Mouse (Mus musculus) midbrain, embryonic 14.5 days (tissue): Measurements from ENCODE around the gene Naa16. TPM values are rescaled to one million over a fixed set of nuclear protein-coding genes. Genes with fewer than 3 reads are reported as not detected.
A peak's percentile ranks its signal among the peaks of the same experiment; 100 is the strongest.

Experiments used
- ATAC-seq: fragments of 200-750 bp; cut with Nextera tagmentation; 2 replicates; pipeline ENCODE4 v1.8.0; 2017; ENCODE audit warnings: moderate number of reproducible peaks, moderate library complexity; ENCODE audit not compliant: low FRiP score, low TSS enrichment
- DNase-seq: peaks from one replicate; pipeline ENCODE4 v3.0.0-alpha.2; 2015
- H3K27ac ChIP-seq: fragments of 300-500 bp; sonication (generic); replicated peaks from 2 replicates; pipeline ENCODE4 v1.5.1; 2014; ENCODE audit warnings: mild to moderate bottlenecking, low read depth, low read length, moderate library complexity
- H3K27me3 ChIP-seq: fragments of 300-500 bp; sonication (generic); 2 replicates; pipeline ENCODE4 v1.6.1; 2014; ENCODE audit warnings: low read length, control low read depth, mixed read lengths; ENCODE audit not compliant: control insufficient read depth, insufficient read depth
- H3K36me3 ChIP-seq: fragments of 300-500 bp; sonication (generic); 2 replicates; pipeline ENCODE4 v1.6.1; 2014; ENCODE audit warnings: low read length, control low read depth; ENCODE audit not compliant: control insufficient read depth, insufficient read depth
- H3K4me1 ChIP-seq: fragments of 300-500 bp; sonication (generic); 2 replicates; pipeline ENCODE4 v1.6.1; 2014; ENCODE audit warnings: mild to moderate bottlenecking, antibody characterized with exemption, low read length, control low read depth; ENCODE audit not compliant: control insufficient read depth, insufficient read depth
- H3K4me2 ChIP-seq: fragments of 300-500 bp; sonication (generic); 2 replicates; pipeline ENCODE4 v1.6.1; 2014; ENCODE audit warnings: mild to moderate bottlenecking, low read length, moderate library complexity
- H3K4me3 ChIP-seq: fragments of 300-500 bp; sonication (generic); replicated peaks from 2 replicates; pipeline ENCODE4 v1.5.1; 2014; ENCODE audit warnings: low read depth, low read length
- H3K9ac ChIP-seq: fragments of 300-500 bp; sonication (generic); replicated peaks from 2 replicates; pipeline ENCODE4 v1.6.1; 2014; ENCODE audit warnings: mild to moderate bottlenecking, low read length, moderate library complexity
- H3K9me3 ChIP-seq: fragments of 300-500 bp; sonication (generic); 2 replicates; pipeline ENCODE4 v1.6.1; 2016; ENCODE audit warnings: low read length, control low read depth, mixed read lengths; ENCODE audit not compliant: control insufficient read depth
- WGBS: fragments of 180-500 bp; shearing (Covaris S2); extraction: QIAGEN DNeasy Blood & Tissue Kit; methylation state at CpG from one replicate; pipeline ENCODE4 v1.1.7; 2014; 5-methylcytosine and 5-hydroxymethylcytosine counted together
- polyA plus RNA-seq: library from polyadenylated mRNA; unstranded; fragments of >200 nt; fragmentation: Nextera tagmentation; extraction: Ambion mirVana; gene quantifications from 2 replicates; pipeline ENCODE4 v1.2.1, GENCODE M21; 2014

Naa16 gene
- polyA plus RNA-seq, 1 experiment from 2014 or later = 25.2 TPM

DNA sequence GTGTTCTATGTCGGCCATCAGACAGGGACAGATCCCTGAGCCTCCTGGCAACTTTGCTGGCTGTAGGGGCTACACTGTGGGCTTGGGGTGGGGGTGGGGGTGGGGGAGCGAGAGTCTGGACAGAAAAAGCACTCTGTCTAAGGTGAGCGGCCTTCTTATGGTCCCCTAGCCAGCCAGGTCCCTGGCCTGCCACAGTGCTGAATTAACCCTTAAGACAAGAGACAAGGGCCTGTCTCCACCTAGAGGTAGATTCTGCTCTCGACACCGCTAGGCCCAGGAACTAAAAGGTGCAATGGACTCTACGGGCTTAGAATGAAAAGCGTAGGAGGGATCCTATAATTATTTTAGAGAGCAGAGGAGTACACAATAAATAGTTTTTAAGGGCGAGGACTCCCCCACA, 69.4 kb downstream of the Naa16 start:
- H3K9me3 ChIP-seq = no peaks in the 10 kb centered on the region
- no peak overlapping the region for H3K4me2 ChIP-seq
- no peak overlapping the region for H3K4me3 ChIP-seq
- 27% methylated on average over 8 of the region's 8 CpGs for WGBS
- no peaks in the 10 kb centered on the region for H3K36me3 ChIP-seq
- H3K4me1 ChIP-seq = 0 out of 2 replicates have a peak, but pooled peaks cover 2% of the 10 kb centered on the region
- ATAC-seq = peak; percentile 66; the same call in 1 of the 2 replicates
- DNase-seq = peak; percentile 71
- H3K9ac ChIP-seq = no peak overlapping the region
- H3K27me3 ChIP-seq = no peaks in the 10 kb centered on the region
- H3K27ac ChIP-seq = no peak overlapping the region

DNA sequence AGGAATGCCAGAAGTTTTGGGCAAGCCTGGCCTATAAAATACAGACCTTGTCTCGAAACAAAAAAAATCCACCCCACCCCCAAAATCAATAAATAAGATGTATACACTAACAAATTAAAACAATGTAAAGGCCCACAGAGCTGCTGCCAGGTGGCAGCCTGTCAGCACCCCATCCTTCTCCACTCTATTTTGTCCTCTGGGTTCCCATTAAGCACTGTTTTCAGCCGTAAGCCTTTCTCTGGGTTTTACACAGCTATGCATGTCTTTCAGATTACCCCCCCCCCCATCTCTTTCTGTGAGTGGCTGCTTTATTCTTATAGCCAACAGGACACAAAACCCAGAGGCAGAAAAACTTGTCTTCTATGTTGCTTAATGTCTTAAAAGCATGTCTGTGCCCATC, 73.0 kb downstream of the Naa16 start:
- H3K27me3 ChIP-seq = no peaks in the 10 kb centered on the region
- H3K9ac ChIP-seq = no peak overlapping the region
- no peak overlapping the region for H3K4me2 ChIP-seq
- no peaks in the 10 kb centered on the region for H3K4me1 ChIP-seq
- DNase-seq = no peak
- no peaks in the 10 kb centered on the region for H3K9me3 ChIP-seq
- no peak overlapping the region for H3K27ac ChIP-seq
- WGBS = 61% methylated on average over 2 of the region's 2 CpGs
- ATAC-seq = no peak
- H3K4me3 ChIP-seq = no peak overlapping the region
- H3K36me3 ChIP-seq = no peaks in the 10 kb centered on the region

DNA sequence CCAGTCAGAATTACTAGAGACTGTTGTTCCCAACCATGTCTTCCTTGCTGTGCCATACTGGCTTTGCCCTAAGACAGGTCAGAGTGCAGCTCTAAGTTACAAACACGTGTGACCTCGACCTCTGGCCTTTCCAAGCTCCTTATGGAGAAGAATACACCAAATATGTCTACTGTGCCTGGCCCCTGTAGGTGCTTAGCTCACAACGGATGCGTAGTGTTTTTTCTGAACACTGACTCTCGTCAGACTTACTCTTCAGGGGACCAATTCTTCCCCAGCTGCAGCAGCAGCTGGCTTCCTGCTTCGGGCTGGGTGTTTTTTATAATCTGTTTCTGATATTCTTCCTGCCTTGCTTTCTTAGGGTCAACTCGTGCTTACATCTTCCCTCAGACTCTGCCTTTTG, 74.7 kb downstream of the Naa16 start:
- ATAC-seq = no peak

DNA sequence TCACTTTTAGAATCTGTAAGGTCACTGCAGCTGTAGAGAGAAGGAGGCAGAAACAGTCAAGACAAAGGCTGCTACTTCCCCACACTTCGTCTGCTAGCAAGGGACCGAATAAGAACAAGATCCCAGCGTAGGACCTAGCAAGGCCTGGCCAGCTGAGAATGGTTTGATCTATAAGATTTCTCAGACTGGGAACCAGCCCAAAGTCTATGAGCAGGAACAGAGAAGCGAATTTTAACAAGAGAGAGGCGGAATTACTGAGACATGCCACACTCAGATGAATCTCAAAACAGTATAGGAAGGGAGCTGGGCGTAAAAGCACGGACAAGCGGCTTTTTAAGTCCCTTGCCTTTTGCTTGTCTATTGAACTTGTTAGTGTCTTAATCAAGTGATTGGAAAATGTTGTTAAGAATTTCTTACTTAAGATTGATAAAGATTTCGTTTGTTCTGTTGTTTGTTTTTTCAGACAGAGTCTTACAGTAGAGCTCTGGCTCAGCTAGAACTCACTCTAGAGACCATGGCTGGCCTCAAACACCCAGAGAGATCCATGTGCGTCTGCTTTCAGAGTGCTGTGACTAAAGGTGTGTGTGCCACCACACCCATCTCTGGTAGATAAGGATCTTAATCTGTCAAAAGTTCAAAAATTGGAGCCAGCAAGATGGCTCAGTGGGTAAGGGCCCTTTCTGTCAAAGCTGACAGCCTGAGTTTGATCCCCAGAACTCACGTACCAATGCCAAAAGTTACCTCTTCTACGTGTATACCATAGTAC, 76.2 kb downstream of the Naa16 start:
- ATAC-seq (no peak), DNase-seq (no peak)
- WGBS = 79% methylated on average over 12 of the region's 12 CpGs

More for the DNA sequence above, 74.7 kb downstream of the Naa16 start:
- Histone ChIP-seq H3K4me3 (no peak overlapping the region), H3K9ac (no peak overlapping the region), H3K36me3 (no peaks in the 10 kb centered on the region), H3K9me3 (no peaks in the 10 kb centered on the region), H3K4me1 (no peaks in the 10 kb centered on the region), H3K27me3 (no peaks in the 10 kb centered on the region), H3K27ac (no peak overlapping the region), H3K4me2 (no peak overlapping the region)
- 76% methylated on average over 7 of the region's 7 CpGs for WGBS
- DNase-seq = no peak

DNA sequence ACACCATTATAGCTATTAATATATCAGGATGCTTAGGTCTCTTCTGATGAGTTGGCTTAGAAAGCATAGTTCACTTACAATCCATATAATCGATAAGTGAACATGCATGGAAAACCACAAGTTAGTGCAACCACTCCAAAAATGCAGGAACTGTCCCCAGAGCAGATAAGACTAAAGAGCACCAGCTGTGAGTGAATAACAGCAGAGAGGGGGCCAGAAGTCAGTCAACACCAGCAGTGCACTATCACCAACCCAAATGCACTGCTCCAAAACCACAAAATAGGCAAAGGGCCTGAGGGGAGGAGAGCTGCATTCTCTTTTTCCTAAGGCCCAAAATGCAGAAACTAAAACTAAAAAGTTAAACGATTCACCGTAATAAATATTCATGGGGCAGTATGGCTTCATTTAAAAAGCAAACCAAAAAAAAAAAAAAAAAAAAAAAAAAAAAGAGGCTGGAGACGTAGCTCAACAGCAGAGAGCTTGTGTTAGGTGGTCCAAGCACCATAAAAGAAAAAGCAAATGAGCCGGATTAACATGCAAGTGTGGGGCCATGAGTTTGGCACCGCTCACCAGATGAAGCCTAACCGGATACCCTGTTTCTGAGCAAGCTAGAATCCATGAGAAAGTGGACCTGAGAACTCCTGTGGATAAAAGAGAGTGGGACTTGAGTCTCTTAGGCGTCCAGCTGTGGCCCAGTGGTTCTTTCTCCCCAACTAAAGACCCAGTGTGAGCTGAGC, 77.0 kb downstream of the Naa16 start:
- ATAC-seq = no peak
- no peaks in the 10 kb centered on the region for H3K4me1 ChIP-seq
- H3K9me3 ChIP-seq = no peaks in the 10 kb centered on the region
- H3K27ac ChIP-seq = 0 out of 2 replicates have a peak overlapping the region, but pooled peaks have one; percentile 20
- H3K4me3 ChIP-seq = no peak overlapping the region
- WGBS = 63% methylated on average over 8 of the region's 8 CpGs
- H3K9ac ChIP-seq = no peak overlapping the region
- no peak overlapping the region for H3K4me2 ChIP-seq
- DNase-seq = no peak
- H3K27me3 ChIP-seq = no peaks in the 10 kb centered on the region
- no peaks in the 10 kb centered on the region for H3K36me3 ChIP-seq

More for the DNA sequence above, 76.2 kb downstream of the Naa16 start:
- no peaks in the 10 kb centered on the region for H3K4me1 ChIP-seq
- H3K36me3 ChIP-seq = no peaks in the 10 kb centered on the region
- H3K9ac ChIP-seq = no peak overlapping the region
- H3K27me3 ChIP-seq = no peaks in the 10 kb centered on the region
- H3K4me3 ChIP-seq = no peak overlapping the region
- H3K4me2 ChIP-seq = no peak overlapping the region
- H3K27ac ChIP-seq = 0 out of 2 replicates have a peak overlapping the region, but pooled peaks have one; percentile 20
- no peaks in the 10 kb centered on the region for H3K9me3 ChIP-seq

DNA sequence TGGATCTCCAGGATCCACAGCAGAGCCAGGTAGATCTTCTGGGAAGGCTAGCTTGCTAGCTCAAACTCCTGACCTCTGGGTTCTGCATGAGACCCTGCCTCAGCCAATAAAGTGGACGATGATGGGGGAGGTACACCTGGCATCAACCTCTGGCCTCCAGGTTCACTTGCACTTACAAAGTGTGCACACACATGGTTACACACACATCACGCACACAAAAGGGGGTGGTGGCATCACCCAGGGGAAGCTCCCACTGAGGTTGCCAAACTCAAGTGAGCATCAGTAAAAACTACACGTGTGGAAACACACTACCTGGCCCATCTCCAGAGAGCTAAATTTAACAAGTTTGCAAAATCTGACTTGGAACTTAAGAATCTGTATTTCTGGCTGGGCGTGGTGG, 77.9 kb downstream of the Naa16 start:
- H3K36me3 ChIP-seq = no peaks in the 10 kb centered on the region
- no peak for DNase-seq
- 87% methylated on average over 4 of the region's 4 CpGs for WGBS
- no peak overlapping the region for H3K4me3 ChIP-seq
- H3K9me3 ChIP-seq = no peaks in the 10 kb centered on the region
- no peak overlapping the region for H3K9ac ChIP-seq
- H3K4me2 ChIP-seq = no peak overlapping the region
- H3K27me3 ChIP-seq = no peaks in the 10 kb centered on the region
- H3K4me1 ChIP-seq = no peaks in the 10 kb centered on the region
- no peak overlapping the region for H3K27ac ChIP-seq
- ATAC-seq = no peak

DNA sequence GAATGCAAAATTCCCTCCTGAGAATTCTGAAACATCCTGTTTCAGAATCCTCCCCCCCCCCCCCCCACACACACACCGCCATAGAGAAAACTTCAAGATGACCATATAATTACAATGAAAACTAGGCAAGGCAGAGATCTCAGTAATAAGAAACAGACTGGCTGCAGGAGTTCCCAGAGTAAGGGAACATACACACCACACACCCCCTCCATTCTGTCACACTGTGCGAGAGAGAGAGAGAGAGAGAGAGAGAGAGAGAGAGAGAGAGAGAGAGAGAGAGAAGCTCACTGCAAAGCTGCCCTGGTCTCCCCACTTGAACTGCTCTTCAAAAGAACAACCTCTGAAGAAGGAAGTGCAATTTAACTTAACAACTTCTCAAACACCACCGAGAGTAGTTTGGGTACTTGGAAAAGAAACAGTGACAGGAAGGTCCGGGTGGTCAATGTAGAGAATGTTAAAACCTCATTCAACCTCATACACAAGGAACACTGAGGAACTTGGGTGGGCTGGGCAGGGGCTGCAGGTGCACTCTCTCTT, 78.6 kb downstream of the Naa16 start:
- no peaks in the 10 kb centered on the region for H3K27me3 ChIP-seq
- H3K27ac ChIP-seq = no peak overlapping the region
- H3K9me3 ChIP-seq = no peaks in the 10 kb centered on the region
- WGBS = 82% methylated on average over 4 of the region's 4 CpGs
- no peaks in the 10 kb centered on the region for H3K4me1 ChIP-seq
- H3K36me3 ChIP-seq = no peaks in the 10 kb centered on the region
- no peak for DNase-seq
- H3K4me2 ChIP-seq = no peak overlapping the region
- no peak overlapping the region for H3K4me3 ChIP-seq
- no peak overlapping the region for H3K9ac ChIP-seq
- no peak for ATAC-seq

DNA sequence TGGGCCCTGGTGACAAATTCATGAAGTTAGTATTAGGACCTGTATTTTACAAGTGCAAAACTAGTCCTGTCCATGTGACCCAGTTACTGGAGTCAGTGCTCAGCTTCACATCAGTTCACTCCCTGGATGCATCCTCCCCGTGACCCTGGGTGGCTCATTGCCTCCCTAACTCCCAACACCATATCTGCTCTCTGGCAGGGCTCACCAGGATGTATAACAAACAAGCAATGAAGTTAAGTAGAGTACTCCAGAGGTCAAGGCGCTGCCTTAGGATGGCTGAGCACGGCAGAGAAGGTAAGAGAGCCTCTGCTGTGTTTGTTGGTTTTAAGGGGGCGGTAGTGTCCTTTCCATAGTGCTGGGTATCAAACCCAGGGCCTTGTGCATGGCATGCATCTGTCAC, 81.5 kb downstream of the Naa16 start:
- H3K9me3 ChIP-seq = no peaks in the 10 kb centered on the region
- DNase-seq (no peak), ATAC-seq (no peak)
- 59% methylated on average over 4 of the region's 4 CpGs for WGBS
- H3K27ac ChIP-seq = no peak overlapping the region
- no peak overlapping the region for H3K4me2 ChIP-seq
- H3K9ac ChIP-seq = no peak overlapping the region
- H3K27me3 ChIP-seq = no peaks in the 10 kb centered on the region
- H3K4me1 ChIP-seq = no peaks in the 10 kb centered on the region
- no peak overlapping the region for H3K4me3 ChIP-seq
- no peaks in the 10 kb centered on the region for H3K36me3 ChIP-seq
